Mouse (Mus musculus): ENCODE results near the gene Apmap. TPM values are rescaled to one million over a fixed set of nuclear protein-coding genes. Genes with fewer than 3 reads are reported as not detected.
"Not testable (repeated sequence)": the region's sequence is repeated elsewhere in the genome, so short reads cannot be mapped to it uniquely, and the experiment has no call there.

The Apmap gene
- polyA plus RNA-seq, 2 experiments from 2014 or later = 16.9 to 18.8 TPM

- ATAC-seq = no peak
These were observed 1.7 kb upstream of the Apmap start for GRCm38 (mm10) chr2:150610097-150610496.

GRCm38 (mm10) chr2:150608872-150609560 lies 649 bp upstream of the Apmap start:
- peak; percentile 63 for ATAC-seq

- no peak for ATAC-seq
These were observed 1.3 kb downstream of the Apmap start for GRCm38 (mm10) chr2:150607086-150607485.

GRCm38 (mm10) chr2:150604802-150605201 lies 3.6 kb downstream of the Apmap start:
- no peak for ATAC-seq

- no peak for ATAC-seq
These were observed 6.2 kb downstream of the Apmap start for GRCm38 (mm10) chr2:150602166-150602565.

GRCm38 (mm10) chr2:150600263-150600662 lies 8.1 kb downstream of the Apmap start:
- ATAC-seq = no peak

- ATAC-seq = no peak
These were observed 12.8 kb downstream of the Apmap start for GRCm38 (mm10) chr2:150595411-150596190.

GRCm38 (mm10) chr2:150589076-150589475 lies 19.3 kb downstream of the Apmap start:
- no peak for ATAC-seq

- ATAC-seq = no peak
These were observed 28.7 kb downstream of the Apmap start for GRCm38 (mm10) chr2:150579628-150580027.

GRCm38 (mm10) chr2:150578603-150579002 lies 29.8 kb downstream of the Apmap start:
- ATAC-seq = peak; percentile 96

- ATAC-seq = no peak
These were observed 32.1 kb downstream of the Apmap start for GRCm38 (mm10) chr2:150576256-150576655.

- ATAC-seq = no peak
These were observed 35.9 kb downstream of the Apmap start for GRCm38 (mm10) chr2:150572463-150572862.

- ATAC-seq = no peak
These were observed 37.6 kb downstream of the Apmap start for GRCm38 (mm10) chr2:150570761-150571160.

- peak; percentile 89 for ATAC-seq
These were observed 38.3 kb downstream of the Apmap start, which contains the start of gene Cst7 for GRCm38 (mm10) chr2:150569847-150570590. Gene Cst7, plus strand, starts transcription at chr2:150570415.

GRCm38 (mm10) chr2:150567051-150567450 lies 41.3 kb downstream of the Apmap start:
- no peak for ATAC-seq

- peak; percentile 98 for ATAC-seq
These were observed 49.8 kb downstream of the Apmap start for GRCm38 (mm10) chr2:150558568-150558967.

GRCm38 (mm10) chr2:150549576-150549975 lies 58.8 kb downstream of the Apmap start:
- not testable (repeated sequence) for ATAC-seq

Other genes with a start within 250 kb of the Apmap start
- 1 to 10 TPM; 3.5 to 7.5 TPM for gene 3300002I08Rik, start 245.8 kb downstream of the Apmap start, polyA plus RNA-seq (2017; shearing (Covaris generic))
- 1 to 10 TPM; 9.7 to 9.9 TPM for gene Zfp442, start 157.1 kb downstream of the Apmap start, polyA plus RNA-seq (2017; shearing (Covaris generic))
- gene Zfp345, start 123.5 kb downstream of the Apmap start, polyA plus RNA-seq (2017; shearing (Covaris generic)) = under 1 TPM; 0.28 to 0.38 TPM
- gene Cst7, start 38.2 kb downstream of the Apmap start, polyA plus RNA-seq (2017; shearing (Covaris generic)) = 100 to 1,000 TPM; 168 to 204 TPM
- 10 to 100 TPM; 13.5 to 13.6 TPM for gene Acss1, start 59.9 kb upstream of the Apmap start, polyA plus RNA-seq (2017; shearing (Covaris generic))
- gene Vsx1, start 80.8 kb upstream of the Apmap start, polyA plus RNA-seq (2017; shearing (Covaris generic)) = not detected
- gene Entpd6, start 140.5 kb upstream of the Apmap start, polyA plus RNA-seq (2017; shearing (Covaris generic)) = 10 to 100 TPM; 26.3 to 27.8 TPM
- 10 to 100 TPM; 33.1 to 49.4 TPM for gene Pygb, start 178.2 kb upstream of the Apmap start, polyA plus RNA-seq (2017; shearing (Covaris generic))